Mouse (Mus musculus) embryonic facial prominence, embryonic 14.5 days (tissue): ENCODE results near the gene Papss1. TPM values are rescaled to one million over a fixed set of nuclear protein-coding genes. Genes with fewer than 3 reads are reported as not detected.

Source experiments
- ATAC-seq: fragments of 200-750 bp; cut with Nextera tagmentation; 2 replicates; pipeline ENCODE4 v1.8.0; 2017; ENCODE audit warnings: low read depth, moderate number of reproducible peaks, moderate TSS enrichment
- DNase-seq: peaks from one replicate; pipeline ENCODE4 v3.0.0-alpha.2; 2015; ENCODE audit warnings: low spot score
- H3K27ac ChIP-seq: fragments of 300-500 bp; sonication (generic); replicated peaks from 2 replicates; pipeline ENCODE4 v1.5.1; 2014; ENCODE audit warnings: low read depth, mild to moderate bottlenecking, low read length, moderate library complexity
- H3K27me3 ChIP-seq: fragments of 300-500 bp; sonication (generic); replicated peaks from 2 replicates; pipeline ENCODE4 v1.6.1; 2014; ENCODE audit warnings: low read length; ENCODE audit not compliant: control insufficient read depth, insufficient read depth
- H3K36me3 ChIP-seq: fragments of 300-500 bp; sonication (generic); 2 replicates; pipeline ENCODE4 v1.6.1; 2014; ENCODE audit warnings: low read length, mixed read lengths; ENCODE audit not compliant: control insufficient read depth, insufficient read depth
- H3K4me1 ChIP-seq: fragments of 300-500 bp; sonication (generic); 2 replicates; pipeline ENCODE4 v1.6.1; 2014; ENCODE audit warnings: antibody characterized with exemption, low read length; ENCODE audit not compliant: control insufficient read depth, insufficient read depth
- H3K4me2 ChIP-seq: fragments of 300-500 bp; sonication (generic); 2 replicates; pipeline ENCODE4 v1.6.1; 2014; ENCODE audit warnings: low read depth, mild to moderate bottlenecking, low read length, moderate library complexity, mixed read lengths
- H3K4me3 ChIP-seq: fragments of 300-500 bp; sonication (generic); 2 replicates; pipeline ENCODE4 v1.5.1; 2014; ENCODE audit warnings: low read depth, mild to moderate bottlenecking, low read length
- H3K9ac ChIP-seq: fragments of 300-500 bp; sonication (generic); 2 replicates; pipeline ENCODE4 v1.6.1; 2014; ENCODE audit warnings: low read depth, mild to moderate bottlenecking, low read length, moderate library complexity, mixed read lengths
- H3K9me3 ChIP-seq: fragments of 300-500 bp; sonication (generic); 2 replicates; pipeline ENCODE4 v1.6.1; 2016; ENCODE audit warnings: low read length; ENCODE audit not compliant: control insufficient read depth
- WGBS: fragments of 180-500 bp; shearing (Covaris S2); extraction: QIAGEN DNeasy Blood & Tissue Kit; methylation state at CpG from one replicate; pipeline ENCODE4 v1.1.7; 2014; 5-methylcytosine and 5-hydroxymethylcytosine counted together
- polyA plus RNA-seq: library from polyadenylated mRNA; unstranded; fragments of >200 nt; fragmentation: Nextera tagmentation; extraction: Ambion mirVana; gene quantifications from 2 replicates; pipeline ENCODE4 v1.2.1, GENCODE M21; 2014

Gene Papss1
- polyA plus RNA-seq, 1 experiment from 2014 or later = 111 TPM

GRCm38 (mm10) chr3:131612847-131613246, 48.3 kb downstream of the Papss1 start:
- WGBS = 66% methylated on average over 5 of the region's 5 CpGs
- no peaks in the 10 kb centered on the region for H3K9me3 ChIP-seq
- no peak overlapping the region for H3K27ac ChIP-seq
- no peak overlapping the region for H3K4me3 ChIP-seq
- no peaks in the 10 kb centered on the region for H3K4me1 ChIP-seq
- H3K4me2 ChIP-seq = no peak overlapping the region
- no peak for DNase-seq
- no peak for ATAC-seq
- no peak overlapping the region for H3K9ac ChIP-seq
- no peaks in the 10 kb centered on the region for H3K27me3 ChIP-seq
- peaks cover 64% of the 10 kb centered on the region for H3K36me3 ChIP-seq

GRCm38 (mm10) chr3:131614056-131614455, 49.5 kb downstream of the Papss1 start:
- Histone ChIP-seq H3K9me3 (no peaks in the 10 kb centered on the region), H3K9ac (no peak overlapping the region), H3K4me2 (no peak overlapping the region), H3K4me1 (no peaks in the 10 kb centered on the region), H3K36me3 (peaks cover 64% of the 10 kb centered on the region), H3K27ac (no peak overlapping the region), H3K4me3 (no peak overlapping the region), H3K27me3 (no peaks in the 10 kb centered on the region)
- WGBS = 44% methylated on average over 8 of the region's 8 CpGs
- ATAC-seq (no peak), DNase-seq (no peak)

DNA sequence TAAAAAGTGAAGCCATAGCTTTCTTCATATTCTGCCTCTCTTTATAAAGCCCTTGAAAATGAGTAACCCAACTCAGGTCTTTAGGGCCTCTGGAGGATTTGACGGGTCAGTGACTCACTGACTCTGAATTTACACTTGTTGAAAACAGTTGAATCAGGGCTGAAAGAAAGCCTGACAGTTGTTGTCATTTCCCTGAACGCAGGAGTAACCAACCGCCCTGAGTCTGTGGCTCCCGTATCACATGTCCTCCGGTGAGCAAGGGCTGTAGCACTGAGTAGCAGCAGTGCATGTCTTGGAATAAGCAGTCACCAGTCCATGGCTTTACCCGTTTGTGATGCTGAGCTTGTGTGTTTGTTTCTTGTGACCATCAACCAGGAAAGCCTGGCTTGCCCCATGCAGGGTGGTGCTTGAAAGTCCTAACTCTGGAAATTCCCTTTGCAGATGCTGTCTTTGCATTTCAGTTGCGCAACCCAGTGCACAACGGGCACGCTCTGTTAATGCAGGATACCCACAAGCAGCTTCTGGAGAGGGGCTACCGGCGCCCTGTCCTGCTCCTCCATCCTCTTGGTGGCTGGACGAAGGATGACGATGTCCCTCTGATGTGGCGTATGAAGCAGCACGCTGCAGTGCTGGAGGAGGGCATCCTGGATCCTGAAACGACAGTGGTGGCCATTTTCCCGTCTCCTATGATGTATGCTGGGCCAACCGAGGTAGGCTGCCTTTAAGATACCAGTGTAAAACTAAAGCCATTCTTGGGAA, 54.2 kb downstream of the Papss1 start:
- H3K9ac ChIP-seq = no peak overlapping the region
- no peak overlapping the region for H3K4me2 ChIP-seq
- DNase-seq (no peak), ATAC-seq (no peak)
- no peaks in the 10 kb centered on the region for H3K4me1 ChIP-seq
- no peaks in the 10 kb centered on the region for H3K27me3 ChIP-seq
- H3K4me3 ChIP-seq = no peak overlapping the region
- no peak overlapping the region for H3K27ac ChIP-seq
- peaks cover 36% of the 10 kb centered on the region for H3K36me3 ChIP-seq
- WGBS = 87% methylated on average over 18 of the region's 18 CpGs
- H3K9me3 ChIP-seq = no peaks in the 10 kb centered on the region

DNA sequence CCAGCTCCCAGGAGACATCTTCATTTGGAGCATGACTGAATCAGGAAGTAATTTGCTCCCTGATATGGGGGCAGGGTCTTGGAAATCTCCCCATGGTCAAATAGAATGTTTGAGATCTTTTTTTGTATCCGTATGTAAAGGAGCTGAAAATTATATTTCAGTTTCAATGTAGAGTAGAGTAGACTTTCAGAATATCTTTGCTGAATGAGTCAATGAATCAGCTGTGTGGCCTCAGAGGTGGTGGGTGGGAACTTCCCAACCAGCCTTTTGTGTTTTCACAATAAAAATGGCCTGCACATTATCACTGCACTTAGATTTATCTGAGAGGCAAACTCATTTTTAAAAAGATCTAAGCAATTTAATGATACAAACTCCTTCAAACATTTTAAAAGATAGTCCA, 58.6 kb downstream of the Papss1 start:
- 68% methylated on average over 1 of the region's 1 CpGs for WGBS
- DNase-seq (no peak), ATAC-seq (no peak)
- H3K4me1 ChIP-seq = no peaks in the 10 kb centered on the region
- H3K27ac ChIP-seq = no peak overlapping the region
- no peak overlapping the region for H3K4me2 ChIP-seq
- H3K27me3 ChIP-seq = no peaks in the 10 kb centered on the region
- no peak overlapping the region for H3K4me3 ChIP-seq
- peaks cover 30% of the 10 kb centered on the region for H3K36me3 ChIP-seq
- H3K9me3 ChIP-seq = no peaks in the 10 kb centered on the region
- H3K9ac ChIP-seq = no peak overlapping the region

DNA sequence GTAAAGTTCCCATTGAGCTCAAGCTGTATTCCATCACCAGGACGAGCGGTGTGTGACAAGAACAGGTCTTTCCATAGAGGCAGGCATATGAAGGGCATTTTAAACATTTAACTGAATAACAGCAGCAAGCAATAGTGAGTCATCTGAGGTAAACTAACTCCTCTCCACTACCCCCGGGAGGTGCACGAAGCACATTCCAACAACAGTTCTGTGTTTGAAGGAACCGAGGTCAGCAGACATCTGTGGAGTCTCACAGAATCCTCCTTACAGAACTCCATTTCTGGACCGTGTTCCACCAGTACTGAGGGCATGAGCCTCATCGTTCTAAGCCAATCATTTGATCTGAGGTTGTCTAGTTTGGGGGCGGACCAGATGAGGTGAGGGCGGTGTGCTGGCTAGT, 59.5 kb downstream of the Papss1 start:
- Histone ChIP-seq H3K9ac (no peak overlapping the region), H3K27ac (no peak overlapping the region), H3K36me3 (peaks cover 24% of the 10 kb centered on the region), H3K9me3 (no peaks in the 10 kb centered on the region), H3K4me1 (no peaks in the 10 kb centered on the region), H3K27me3 (no peaks in the 10 kb centered on the region), H3K4me2 (no peak overlapping the region), H3K4me3 (no peak overlapping the region)
- ATAC-seq (no peak), DNase-seq (no peak)
- WGBS = 86% methylated on average over 9 of the region's 9 CpGs

DNA sequence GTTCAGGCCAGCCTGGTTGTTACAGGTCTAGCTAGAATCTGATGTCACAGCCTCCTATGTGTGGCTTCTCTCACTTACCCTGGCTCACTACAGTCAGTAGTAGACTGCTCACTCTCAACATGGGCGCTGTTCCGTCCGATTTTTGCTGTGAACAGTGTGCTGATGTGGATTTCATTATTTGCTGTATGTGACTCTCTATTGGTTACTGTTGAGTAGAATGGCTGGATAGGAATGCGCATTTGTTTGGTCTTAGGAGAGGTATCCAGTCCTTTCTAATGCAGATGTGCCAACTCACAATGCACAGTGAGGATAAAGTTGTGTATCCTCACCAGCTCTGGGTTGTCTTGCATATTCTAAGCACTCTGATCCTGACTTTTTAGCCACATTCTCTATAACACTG, 62.9 kb downstream of the Papss1 start:
- Histone ChIP-seq H3K4me3 (no peak overlapping the region), H3K4me2 (no peak overlapping the region), H3K4me1 (no peaks in the 10 kb centered on the region), H3K9ac (no peak overlapping the region), H3K36me3 (peaks cover 41% of the 10 kb centered on the region), H3K27ac (no peak overlapping the region), H3K27me3 (no peaks in the 10 kb centered on the region), H3K9me3 (no peaks in the 10 kb centered on the region)
- WGBS = 95% methylated on average over 4 of the region's 4 CpGs
- ATAC-seq (no peak), DNase-seq (no peak)

GRCm38 (mm10) chr3:131628265-131628664, 63.7 kb downstream of the Papss1 start:
- DNase-seq = no peak
- no peaks in the 10 kb centered on the region for H3K4me1 ChIP-seq
- H3K9ac ChIP-seq = no peak overlapping the region
- H3K4me3 ChIP-seq = no peak overlapping the region
- peaks cover 48% of the 10 kb centered on the region for H3K36me3 ChIP-seq
- no peaks in the 10 kb centered on the region for H3K27me3 ChIP-seq
- no peak overlapping the region for H3K27ac ChIP-seq
- ATAC-seq = no peak
- H3K4me2 ChIP-seq = no peak overlapping the region
- WGBS = 81% methylated on average over 5 of the region's 5 CpGs
- H3K9me3 ChIP-seq = no peaks in the 10 kb centered on the region

GRCm38 (mm10) chr3:131628931-131629330, 64.4 kb downstream of the Papss1 start:
- H3K27me3 ChIP-seq = no peaks in the 10 kb centered on the region
- H3K9me3 ChIP-seq = no peaks in the 10 kb centered on the region
- no peak for DNase-seq
- H3K27ac ChIP-seq = no peak overlapping the region
- no peak overlapping the region for H3K9ac ChIP-seq
- H3K36me3 ChIP-seq = peaks cover 50% of the 10 kb centered on the region
- 89% methylated on average over 3 of the region's 3 CpGs for WGBS
- no peak overlapping the region for H3K4me2 ChIP-seq
- no peak for ATAC-seq
- H3K4me1 ChIP-seq = no peaks in the 10 kb centered on the region
- H3K4me3 ChIP-seq = no peak overlapping the region
